Mouse (Mus musculus) ZHBTc4 (cell line): ENCODE results near the gene Pkn1.

ENCODE experiments used
- DNase-seq: peaks from one replicate; pipeline ENCODE4 v3.0.0-alpha.2; 2011; ENCODE audit warnings: low read depth, low spot score

The Pkn1 gene

DNA sequence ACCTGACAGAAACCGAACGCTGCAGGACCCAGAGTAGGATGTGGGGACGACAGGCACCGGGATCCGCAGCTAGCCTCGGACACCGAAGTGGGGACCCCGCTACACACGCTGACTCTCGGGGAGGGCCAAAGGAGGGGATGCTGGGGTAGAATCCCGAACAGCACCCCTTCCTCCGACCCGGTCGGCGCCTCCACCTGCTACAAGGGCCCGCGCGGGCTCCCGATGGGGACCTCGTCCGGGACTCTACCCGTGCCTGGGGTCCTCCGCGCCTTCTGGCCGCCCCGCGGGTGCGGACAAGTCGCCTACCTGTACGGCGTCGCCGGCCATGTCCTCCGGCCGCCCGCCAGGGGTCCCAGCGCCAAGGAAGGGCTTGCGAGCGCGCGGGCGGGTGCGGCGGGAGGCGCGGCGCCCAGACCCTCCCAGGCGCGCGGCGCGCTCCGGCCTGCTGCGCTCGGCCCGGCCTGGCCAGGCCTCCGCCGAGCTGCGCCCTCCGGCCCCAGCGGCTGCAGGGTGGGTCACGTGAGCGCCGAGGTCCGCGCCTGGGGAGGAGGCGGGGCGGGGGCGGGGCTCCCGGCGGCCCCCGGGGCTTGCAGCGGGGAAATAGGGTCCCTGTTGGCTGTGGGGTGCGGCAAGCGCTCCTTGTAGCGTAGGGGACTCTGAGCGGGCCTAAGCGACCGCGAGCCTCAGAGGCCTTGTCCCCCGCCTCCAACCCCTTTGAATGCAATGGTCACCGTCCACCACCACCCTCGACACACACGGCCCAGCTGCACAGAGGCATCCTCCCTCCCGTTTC is at the start of gene Pkn1:
Gene Pkn1 (minus strand): TSS at position 519 of the 793 bp plus-strand sequence.
- DNase-seq = peak; percentile 84

DNA sequence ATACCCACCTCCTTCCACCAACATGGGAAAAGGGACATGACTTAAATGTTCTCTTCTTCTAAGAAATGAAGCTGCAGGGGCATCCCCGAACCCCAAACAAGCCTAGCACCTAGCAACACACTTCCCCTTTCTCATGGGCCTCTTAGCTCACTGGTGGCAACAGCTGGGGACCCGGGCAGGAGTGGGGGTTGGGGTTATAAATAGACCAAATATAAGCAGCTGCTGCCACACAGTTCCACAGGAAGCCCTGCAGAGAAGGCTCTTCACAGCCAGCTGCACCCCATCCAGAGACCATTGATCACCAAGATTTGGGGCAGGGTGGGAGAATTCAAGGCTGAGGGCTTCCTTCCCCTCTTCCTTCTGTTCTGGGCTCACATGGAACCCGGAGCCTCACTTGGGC is 49.7 kb upstream of the Pkn1 start:
- no peak for DNase-seq

DNA sequence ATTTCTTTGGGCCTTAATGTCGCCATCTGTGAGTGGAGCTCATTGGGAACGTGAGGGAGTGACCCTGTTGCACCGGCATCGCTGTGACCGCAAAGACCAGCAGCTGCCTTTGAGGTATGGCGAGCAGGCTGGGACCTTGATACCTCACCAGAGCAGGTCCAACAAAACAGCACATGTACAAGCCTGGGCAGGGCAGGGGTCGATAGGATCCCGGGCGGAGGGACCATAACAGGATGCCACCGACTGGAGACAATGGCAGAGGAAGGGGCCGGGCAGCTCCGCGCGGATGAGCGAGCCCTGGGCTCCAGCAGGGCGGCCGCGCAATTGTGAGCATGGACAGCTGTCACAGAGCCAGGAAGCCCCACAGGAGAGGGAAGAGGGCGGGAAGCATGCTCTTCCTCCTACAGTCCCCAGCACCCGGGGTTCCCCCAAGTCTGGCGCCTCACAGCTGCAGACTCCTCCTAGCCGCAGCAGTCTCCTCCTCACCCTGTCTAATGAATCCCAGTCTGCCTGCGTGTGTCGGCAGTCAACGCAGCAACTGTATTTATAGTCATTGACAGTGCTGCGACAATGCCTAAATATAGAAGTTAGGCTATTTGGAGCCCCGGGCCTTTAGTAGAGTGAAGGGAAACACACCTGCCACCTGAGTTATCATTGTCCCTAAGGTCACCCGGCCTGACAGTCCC is 48.8 kb upstream of the Pkn1 start:
- DNase-seq = no peak

GRCm38 (mm10) chr8:83744070-83744469 is 45.1 kb upstream of the Pkn1 start:
- DNase-seq = no peak

GRCm38 (mm10) chr8:83742968-83743367 is 44.0 kb upstream of the Pkn1 start:
- DNase-seq = no peak

DNA sequence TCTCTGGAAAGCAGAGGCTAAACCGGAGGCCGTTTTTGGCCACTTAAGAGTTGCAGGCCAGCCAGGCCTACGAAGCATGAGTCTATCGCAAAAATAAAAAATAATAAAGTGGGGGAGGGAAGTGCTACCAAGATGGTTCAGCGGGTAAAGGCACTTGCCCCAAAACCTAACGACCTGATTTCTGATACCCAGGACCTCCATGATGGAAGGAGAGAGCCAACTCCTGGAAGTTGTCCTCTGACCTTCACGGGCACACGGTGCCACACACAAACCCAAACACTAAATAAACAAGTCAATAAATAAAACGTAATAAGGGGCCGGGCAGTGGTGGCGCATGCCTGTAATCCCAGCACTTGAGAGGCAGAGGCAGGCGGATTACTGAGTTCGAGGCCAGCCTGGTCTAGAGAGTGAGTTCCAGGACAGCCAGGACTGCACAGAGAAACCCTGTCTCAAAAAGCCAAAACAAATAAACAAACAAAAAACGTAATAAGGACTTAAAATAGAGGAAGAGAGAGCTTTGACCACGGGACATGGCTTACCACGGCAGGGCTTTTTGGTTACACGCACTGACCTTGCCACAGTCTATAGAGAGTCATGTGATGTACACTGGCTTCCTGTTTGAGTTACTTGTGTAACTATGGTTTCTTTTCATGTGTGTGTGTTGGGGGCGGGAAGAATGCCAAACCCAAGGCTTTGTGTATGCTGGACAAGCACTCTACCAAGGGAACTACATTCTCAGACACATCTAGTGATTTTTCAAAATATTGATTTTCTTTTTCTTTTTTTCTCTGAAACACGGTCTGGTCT is 43.1 kb upstream of the Pkn1 start:
- DNase-seq = peak; percentile 53

DNA sequence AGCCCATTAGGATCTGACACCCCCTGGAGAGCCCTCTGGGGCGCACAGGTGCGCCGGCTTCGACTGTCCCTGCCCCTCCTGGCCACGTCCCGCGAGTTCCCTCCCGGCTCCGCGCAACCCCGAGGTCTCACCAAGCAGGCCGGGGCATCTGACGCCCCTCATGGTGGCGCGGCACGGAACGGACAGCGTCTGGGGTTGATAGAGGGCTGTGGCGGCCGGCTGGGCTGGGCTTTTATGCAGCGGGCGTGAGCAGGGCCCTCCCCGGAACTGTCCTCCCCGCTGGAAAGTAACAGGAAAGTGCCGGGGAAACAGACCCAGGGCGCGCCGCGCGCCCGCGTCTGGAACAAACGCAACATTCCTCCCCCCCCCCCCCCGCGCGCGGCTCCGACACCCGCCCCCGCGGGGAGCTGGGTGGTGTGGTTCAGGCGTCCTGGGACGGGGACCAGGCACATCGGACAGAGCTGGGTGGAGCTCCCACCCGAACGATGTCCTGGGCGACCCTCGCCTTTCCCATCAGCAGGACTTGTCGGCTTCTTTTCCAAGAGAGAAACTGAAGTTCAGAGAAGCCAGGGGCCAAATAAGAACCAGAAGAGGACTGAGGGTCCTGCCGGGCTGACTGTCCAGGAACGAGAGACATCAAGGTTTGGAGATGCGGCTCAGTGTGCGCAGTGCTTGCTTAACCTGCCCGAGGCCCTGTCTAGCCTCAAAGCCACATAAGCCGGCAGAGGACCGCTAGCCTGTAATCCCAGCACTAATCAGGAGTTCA is 42.2 kb upstream of the Pkn1 start, which contains the start of gene Adgre5:
Gene Adgre5 (minus strand): TSS at position 351 of the 766 bp plus-strand sequence.
- DNase-seq = peak; percentile 91

GRCm38 (mm10) chr8:83740586-83740975 is 41.6 kb upstream of the Pkn1 start:
- peak; percentile 32 for DNase-seq

GRCm38 (mm10) chr8:83739711-83740468 is 40.9 kb upstream of the Pkn1 start:
- DNase-seq = peak; percentile 91

DNA sequence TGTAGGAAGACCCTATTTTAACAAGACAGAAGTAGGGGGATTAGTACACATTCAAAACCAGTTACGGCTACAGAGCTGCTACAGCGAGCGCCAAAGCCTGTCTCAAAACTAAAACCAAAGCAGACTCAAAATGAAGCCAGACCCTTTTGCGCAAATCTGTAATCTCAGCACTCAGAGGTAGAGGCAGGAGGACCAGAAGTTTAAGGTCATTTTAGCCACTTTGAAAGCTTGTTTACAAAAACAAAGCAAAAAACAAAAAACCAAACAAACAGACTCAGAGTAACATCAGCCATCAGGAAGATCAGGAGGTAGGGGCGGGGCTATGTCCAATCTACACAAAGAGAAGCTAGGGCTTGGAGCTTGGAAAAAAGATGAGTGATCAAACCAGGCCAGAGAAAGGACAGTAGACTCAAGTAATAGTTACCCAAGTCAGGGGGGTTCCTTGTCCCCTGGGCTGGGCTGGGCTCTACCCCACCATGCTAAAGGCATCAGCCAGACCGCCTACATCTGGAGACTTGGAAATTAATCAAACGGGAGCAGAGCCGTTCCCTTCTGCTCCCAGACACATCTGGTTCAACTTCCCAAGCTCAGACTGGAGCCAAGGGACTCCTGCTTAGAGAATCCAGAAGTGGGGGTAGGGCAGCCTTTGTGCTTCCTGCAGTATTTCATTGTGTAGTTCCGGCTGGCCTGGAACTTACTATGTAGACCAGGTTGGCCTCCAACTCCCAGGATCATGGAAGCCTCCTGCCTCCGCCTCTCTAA is 40.2 kb upstream of the Pkn1 start:
- DNase-seq = no peak

GRCm38 (mm10) chr8:83737852-83738562 is 39.0 kb upstream of the Pkn1 start:
- peak; percentile 68 for DNase-seq

DNA sequence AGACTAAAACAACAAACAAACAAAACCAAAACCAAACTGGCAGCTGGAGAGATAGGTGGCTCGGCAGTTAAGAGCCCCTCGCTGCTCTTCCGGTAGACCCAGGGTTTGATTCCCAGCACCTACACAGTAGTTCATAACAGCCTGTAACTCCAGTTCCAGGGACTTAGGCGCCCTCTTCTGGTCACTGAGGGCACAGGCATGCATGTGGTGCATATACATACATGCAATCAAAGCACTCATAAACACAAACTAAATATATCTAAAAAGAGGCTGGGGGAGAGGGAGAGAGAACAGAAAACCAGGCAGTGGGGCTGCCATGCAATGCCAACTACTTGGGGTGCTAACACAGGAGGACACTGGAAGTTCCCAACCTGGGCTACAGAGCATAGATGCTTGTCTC is 38.4 kb upstream of the Pkn1 start:
- peak; percentile 55 for DNase-seq

- DNase-seq = no peak
Measured at GRCm38 (mm10) chr8:83736681-83737080, 37.7 kb upstream of the Pkn1 start.

DNA sequence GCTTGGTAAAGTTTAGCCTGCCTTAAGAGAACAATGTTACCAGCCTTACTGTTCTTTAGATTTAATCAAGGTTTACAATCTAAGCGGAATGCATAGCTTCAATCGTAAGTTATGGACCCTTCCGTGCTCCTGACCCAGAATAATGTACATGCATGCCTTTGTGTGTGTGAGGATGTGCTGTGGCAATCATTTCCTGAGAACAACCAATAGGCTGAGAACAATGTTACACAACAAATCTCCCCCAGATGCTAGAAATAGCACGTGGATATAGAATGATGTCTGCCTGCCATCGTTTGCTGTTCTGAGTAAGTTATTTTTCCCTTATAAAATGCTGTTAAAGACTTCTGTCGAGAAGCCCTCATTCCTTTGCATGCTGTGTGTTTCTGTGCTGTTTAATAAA is 33.9 kb upstream of the Pkn1 start:
- DNase-seq = no peak

- no peak for DNase-seq
Measured at GRCm38 (mm10) chr8:83731906-83732305, 32.9 kb upstream of the Pkn1 start.

GRCm38 (mm10) chr8:83729009-83729807 is 30.2 kb upstream of the Pkn1 start:
- peak; percentile 59 for DNase-seq

- DNase-seq = no peak
Measured at GRCm38 (mm10) chr8:83725521-83726102, 26.6 kb upstream of the Pkn1 start.
